Mouse (Mus musculus) retina, postnatal 1 day (tissue): Measurements from ENCODE around the gene Sorbs1.

Experiments
- DNase-seq: peaks from one replicate; pipeline ENCODE4 v3.0.0-alpha.2; 2012

The Sorbs1 gene

DNA sequence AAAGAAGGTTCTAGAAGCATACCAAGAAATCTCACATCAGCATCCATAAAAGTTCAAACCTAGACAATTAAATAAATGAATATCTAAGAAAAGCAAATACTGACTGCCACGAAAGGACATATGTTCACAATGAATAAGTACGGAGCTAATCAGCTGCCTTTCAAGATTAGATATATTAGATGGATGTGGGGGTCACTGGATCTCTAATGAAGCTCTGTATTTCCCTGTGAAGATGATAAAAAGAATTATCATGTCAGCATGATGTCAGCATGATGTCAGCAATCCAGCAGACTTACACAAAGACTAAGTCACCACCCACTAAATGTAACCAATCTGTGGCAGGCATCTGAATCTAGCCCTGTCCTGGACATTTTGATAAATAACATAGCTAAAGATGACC lies 77.8 kb downstream of the Sorbs1 start:
- DNase-seq = no peak

DNA sequence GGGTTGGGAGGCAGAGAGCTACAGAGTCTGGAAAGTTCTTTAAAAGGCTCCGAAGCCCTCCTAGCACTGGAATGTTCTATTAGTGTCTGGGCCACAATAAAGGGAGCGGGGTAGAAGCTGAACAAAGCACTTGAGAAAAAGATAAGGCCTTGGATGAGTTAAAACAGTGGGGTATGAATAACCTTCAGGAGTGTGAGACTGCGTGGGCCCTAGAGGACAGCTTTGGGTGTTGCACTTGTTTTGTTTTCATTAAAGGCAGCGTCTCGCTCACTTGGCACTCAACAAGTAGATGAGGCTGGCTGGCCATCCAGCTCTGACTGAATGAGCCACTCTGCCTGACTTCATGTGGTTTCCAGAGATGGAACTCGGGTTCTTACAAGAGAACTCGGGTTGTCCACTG lies 78.5 kb downstream of the Sorbs1 start:
- no peak for DNase-seq

DNA sequence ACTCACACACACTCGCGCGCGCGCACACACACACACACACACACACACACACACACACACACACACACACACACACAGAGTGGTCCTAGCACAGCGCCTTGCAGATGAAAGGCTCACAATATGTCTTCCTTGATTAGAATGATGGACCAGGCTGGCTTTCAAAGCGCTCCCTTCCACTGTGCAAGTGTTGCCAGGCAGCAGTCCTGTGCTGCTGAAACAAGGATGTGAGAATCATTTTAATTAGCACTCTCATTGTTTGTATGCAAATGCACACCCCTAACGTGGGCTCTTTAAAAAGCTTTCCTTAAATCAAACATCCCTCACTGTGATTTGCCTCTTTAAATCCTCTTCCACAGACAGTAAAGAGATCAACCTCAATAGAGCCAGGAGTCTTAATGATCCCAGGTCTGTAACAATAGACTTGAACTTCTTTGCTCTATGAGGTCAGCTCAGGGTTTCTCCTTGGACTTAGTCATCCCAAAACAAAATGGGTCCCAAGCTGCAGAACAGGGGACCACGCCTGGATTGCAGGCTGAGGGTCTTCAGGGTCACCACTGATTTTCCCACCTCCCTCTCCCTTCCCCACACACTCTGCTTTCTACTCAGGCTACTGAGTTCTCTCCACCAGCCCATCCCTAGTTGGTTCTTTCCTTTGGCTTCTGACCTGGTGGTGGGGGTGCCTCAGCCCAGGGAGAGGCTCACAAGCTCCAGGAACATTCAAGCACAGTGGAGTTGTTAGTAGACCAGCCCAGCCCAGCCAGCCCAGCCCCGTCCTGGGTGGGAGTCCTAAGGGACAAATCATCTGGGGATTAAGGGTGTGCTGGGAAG lies 79.3 kb downstream of the Sorbs1 start:
- peak; percentile 84 for DNase-seq

DNA sequence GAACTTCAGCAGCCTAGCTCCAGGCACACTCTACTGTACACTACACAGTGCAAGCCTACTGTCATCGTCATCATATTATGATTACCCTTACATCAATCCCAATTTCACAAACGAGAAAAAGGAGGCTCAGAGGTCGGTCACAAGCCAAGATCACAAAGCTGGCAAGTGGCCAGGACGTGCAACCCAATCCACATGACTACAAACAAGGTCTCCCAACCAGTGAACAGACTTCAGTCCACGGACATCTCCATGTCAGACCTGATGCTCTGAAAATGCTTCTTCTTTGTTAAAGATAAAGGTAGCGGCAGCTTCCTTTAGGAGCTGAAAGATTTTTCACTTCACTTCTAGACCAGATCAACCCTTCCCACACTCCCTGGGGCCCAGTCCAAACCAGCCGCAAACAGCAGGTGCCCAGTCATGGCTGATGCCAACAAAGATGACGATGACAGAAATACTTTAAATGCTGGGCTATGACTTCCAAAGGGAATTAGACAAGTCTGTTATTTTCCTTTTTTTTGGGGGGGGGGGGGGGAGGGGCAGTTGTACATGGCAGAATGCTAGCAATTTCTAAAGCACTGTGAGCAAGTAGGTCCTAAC lies 80.2 kb downstream of the Sorbs1 start:
- no peak for DNase-seq

DNA sequence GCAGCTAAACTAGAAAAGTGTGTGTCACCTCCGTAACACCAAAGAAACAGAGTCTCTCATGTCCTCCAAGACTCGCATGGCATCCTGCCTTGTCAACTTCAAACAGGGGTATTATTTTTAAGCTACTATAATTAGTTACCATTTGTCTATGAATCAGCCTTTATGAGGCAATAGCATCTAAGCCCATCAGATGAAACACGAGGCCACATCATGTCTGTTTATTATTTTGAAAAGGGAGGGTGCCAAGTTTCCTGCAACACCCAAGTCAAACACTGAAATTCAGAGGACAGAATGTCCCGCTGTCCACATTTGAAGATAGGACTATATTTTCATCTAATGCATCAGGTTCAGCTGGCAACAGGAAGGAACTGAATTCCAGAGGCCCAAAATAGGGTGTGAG lies 81.6 kb downstream of the Sorbs1 start:
- DNase-seq = no peak

DNA sequence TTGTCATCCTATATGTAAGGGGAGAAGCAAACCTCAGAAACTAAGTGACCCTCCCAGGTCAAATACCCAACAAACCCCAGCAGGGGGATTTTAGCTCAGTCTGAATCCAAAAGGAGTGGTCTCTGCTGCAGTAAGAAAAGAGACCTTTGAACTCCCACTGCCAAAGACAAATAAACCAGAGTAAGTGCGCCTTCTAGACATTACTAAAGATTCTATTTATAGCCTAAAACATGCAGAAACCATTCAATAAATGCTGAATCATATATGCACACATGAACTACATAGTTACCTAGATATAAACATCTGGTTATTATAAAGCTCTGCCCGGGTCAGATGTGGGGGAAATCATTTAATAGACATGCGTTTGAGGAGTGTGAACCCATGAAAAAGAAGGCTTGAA lies 84.0 kb downstream of the Sorbs1 start:
- no peak for DNase-seq

DNA sequence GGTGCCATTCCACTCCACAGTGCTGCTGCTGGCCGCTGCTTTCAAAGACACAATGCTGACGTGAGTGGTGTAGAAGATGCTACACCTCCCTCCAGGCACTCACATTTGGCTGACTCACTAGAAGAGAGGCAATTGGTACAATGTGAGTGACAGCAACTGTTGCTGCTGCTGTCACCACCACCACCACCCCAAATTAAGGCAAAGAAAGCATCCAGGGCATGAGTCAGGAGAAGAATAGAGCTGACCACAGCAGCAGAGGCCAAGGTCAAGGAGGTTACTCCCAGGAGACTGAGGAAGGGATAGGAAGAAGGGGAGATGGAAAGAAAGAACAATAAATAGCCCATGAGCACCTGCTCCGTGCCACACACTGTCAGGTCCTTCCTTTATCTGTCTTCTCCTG lies 84.4 kb downstream of the Sorbs1 start:
- no peak for DNase-seq

DNA sequence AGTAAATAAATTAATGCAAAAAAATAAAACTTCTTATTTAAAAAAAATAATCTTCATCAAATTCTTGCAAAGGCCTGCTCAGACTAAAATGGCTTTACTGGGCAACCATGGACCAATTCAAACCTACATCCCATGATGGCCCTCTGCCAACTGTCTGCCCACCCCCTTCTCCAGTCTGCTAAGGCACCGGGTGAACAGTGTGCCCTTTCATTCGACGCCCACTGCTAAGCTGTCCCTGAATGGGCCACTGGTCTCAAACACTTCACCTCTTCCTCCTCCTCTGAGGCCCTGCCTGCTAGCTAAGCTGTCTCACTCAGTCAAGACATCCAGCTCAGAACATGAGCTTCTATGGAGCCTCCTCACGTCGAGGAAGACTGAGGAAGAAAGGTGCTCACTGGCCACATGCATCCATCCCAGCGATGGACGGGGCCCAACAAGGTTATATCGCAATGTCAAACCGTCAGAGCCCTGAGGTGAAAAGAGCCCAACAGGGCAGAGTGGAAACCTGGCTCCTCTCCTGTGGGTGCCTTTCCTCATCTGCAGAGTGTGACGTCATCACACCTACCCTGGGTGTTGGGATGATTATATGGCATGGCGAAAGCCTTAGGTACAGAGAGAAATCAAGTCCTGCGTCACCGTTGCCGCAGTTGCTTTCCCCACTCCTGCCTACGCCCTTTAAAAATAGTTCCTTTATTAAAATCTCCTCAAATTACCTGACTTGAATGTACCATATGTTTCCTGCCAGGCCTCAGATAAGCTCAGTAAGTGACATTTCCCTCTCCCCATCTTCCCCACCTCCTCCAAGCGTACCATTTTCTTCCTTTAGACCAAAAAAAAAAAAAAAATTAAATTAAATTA lies 87.2 kb downstream of the Sorbs1 start:
- peak; percentile 42 for DNase-seq

DNA sequence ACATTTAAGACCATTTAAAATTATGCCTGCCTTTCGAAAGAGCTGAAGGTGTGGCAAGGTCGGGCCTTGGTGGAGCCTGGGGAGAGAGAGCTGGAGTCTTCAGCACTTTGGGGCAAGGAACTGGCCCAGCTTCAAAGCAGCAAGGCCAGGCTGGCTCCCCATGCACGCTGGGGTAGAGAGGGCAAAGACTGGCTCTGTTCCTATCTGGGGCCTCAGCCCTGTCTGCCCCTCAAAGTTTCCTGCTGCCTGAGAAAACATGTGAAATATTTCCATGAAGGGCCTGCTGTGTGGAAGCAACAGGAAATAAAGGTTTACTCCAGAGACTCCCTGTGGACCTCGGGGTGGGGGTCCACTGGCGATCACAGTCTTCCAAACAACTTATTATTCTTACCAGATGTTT lies 88.3 kb downstream of the Sorbs1 start:
- DNase-seq = no peak

DNA sequence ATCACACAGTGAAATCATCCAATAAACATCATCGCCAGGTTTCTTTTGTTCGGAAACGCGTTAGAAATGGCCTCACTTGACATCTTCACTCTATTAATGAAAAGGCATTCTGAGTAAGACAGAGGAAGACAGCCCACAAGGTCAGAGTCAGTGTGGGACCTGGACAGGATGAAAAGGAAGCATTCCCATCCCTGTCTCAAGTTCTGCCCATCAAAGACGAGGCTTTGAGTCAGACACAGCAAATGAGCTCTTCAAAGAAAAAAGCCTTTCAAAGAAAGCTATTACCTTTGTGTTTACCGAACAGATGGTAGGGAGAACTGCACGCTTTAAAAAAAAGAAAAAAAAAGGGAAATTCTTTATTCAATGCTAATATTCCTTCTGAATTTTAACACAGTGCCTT lies 92.5 kb downstream of the Sorbs1 start:
- DNase-seq = no peak

DNA sequence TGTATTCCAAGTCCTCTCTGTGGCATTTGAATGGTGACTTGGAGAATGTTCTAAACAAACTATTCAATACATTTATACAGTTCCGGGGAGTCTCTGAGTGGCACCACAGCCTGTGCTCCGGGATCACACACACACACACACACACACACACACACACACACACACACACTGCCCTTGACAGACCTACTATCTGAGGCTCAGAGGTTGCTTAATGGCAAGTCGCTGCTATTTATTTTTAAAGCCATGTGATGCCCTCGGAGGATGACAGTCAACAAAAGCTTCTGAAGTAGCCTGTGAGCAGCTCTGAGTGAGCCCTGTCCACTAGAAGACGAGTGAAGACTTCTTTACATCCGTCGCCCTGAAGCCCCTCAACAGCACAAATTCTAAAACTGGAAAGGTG lies 94.3 kb downstream of the Sorbs1 start:
- no peak for DNase-seq

DNA sequence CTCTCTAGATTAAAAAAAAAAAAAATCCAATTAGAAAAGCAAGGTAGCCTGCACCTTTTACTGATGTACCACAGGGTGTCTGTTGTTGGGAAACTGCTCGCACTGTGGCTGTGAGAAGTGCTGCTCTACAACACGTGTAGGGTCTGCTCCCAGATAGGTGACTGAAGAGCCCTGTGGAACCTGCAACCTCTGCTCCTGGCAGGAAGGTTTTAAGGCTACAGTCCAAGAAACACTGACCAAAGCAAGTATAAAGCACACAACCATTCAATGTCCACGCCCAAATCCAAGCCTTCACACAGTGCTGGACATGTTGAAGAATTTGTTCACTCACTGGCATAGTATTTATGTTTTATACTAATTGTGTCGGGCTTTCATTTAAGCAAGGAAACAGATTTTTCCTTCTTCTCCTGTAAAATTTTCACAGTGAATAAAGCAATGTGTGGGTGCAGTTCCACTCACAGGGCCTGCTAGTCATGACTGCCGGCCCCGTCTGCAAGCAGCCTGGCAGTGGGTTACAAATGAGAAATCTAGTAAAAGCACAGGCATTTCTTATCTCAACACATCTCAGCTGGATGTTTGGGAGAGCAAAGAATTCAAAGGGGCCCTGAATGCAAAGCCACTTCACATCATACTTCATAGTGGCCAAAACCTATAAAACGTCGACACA lies 96.3 kb downstream of the Sorbs1 start:
- no peak for DNase-seq

DNA sequence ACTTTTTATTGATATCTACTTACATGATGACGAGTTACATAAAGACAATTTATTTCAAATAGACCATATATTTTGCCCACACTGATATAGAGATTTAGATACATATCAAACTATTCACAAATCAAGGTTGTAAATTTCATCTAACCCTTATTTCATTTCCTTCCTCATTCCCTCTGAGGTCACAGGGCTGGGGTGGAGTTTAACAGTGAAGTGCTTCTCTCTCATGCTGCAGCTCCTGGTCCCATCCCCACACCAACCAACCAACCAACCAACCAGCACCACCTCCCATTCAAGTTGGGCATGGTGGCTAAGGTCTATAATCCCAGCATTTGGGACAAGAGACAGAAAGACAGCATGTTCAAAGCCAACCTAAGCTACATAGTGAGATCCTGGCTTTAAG lies 97.9 kb downstream of the Sorbs1 start:
- no peak for DNase-seq

DNA sequence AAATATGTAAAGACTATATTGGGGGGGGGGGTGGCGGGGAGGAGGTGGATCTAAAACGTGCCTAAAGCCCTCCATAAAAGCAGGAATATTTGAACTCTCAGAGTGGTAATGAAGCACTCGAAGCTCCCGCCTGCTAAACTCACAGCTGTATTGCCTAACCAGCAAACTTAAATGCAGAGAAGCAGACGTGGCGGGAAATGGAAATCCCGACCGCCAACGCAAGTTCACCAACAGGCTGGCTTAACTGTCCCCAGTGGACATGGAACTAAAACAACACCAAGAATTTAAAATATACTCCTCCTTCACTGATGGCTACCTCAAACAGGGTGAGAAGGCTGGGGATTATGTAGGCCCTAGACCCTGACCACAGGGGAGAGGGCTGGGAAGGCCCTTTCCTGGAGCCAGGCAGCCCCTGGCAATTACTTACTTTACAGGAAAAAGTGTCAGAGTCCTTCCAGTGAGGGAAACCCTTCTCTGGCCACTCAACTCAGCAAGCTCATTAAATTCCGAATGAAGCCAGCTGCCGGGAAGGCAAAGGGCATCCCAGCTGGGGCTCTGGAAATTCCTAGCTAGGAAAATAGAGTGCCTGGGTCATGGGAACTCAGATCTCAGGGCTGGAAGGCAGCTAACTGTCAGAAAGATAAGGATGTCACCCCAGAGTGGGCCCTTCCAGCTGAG lies 98.6 kb downstream of the Sorbs1 start:
- DNase-seq = peak; percentile 26

DNA sequence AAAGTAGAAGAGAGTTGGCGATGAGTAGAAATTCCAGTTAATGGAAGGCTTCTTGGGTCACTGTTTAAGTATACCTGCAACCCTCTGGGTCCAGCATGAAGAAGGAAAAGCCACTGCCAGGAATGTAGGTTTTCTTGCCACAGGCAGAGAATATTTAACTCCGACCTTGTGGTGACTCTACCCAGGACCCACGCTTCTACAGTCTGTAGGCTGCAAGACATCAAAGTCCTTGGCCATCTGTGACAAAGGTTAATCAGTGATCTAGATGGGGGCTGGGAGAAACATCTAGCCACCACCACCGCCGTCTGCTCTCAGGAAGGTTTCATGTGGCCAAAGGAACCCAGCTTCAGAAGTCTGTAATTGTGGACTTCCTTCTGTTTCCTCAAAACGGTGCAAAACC lies 99.2 kb downstream of the Sorbs1 start:
- DNase-seq = no peak

DNA sequence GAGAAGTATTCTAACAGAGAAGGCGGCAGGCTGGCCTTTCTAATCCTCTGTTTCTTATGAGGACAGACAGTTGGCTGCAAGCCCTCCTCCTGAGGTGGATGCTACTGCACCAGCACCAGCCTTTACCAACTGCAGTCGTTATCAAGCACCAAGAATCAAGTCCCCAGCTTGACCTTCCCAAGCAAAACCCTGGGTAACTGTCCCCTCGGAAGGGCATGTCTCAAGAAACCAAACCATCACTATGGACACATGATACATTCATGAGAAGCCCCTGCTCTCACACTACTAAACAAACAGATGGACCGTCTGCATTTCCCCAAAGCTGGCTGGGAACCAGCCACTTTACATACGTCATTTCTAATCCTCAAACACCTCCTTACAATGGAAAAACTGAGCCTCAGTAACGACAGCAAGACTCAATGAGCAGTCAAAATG lies 102.2 kb downstream of the Sorbs1 start:
- DNase-seq = peak; percentile 32

DNA sequence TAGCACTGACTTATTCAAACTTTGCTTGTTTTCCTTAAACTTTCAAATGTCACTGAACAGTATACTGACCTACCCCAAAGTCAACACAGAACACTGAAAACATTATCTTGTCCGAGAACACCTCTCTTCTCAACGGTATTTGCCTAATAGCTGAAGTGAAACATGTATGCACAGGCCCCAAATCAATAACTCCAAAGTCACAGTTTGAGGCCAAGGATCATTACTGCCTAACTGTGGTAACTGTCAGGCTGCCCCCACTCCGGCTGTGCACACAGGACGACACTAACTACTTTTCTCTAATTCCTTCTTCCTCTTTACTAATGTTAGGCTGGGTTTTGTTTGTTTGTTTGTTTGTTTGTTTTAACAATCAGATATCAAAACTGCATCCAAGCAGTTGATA lies 103.1 kb downstream of the Sorbs1 start:
- no peak for DNase-seq

DNA sequence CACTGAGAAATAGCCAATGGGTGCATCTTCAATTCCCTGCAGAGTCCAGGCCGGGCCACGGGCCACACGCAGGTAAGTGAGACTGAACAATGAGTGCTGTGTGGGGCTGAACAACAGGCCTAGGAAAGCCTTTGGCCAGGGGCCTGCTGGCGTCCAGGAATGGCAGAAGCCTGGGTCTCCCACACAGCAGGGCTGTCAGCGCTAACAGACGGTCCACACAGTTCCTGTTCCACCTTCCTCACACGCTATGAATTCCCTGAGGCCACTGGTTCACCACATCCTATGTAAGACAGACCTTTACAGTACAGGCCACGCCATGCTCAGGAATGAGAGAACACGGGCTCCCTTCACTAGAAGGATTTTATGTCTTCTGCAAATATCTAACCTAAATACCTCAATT lies 103.5 kb downstream of the Sorbs1 start:
- DNase-seq = no peak

DNA sequence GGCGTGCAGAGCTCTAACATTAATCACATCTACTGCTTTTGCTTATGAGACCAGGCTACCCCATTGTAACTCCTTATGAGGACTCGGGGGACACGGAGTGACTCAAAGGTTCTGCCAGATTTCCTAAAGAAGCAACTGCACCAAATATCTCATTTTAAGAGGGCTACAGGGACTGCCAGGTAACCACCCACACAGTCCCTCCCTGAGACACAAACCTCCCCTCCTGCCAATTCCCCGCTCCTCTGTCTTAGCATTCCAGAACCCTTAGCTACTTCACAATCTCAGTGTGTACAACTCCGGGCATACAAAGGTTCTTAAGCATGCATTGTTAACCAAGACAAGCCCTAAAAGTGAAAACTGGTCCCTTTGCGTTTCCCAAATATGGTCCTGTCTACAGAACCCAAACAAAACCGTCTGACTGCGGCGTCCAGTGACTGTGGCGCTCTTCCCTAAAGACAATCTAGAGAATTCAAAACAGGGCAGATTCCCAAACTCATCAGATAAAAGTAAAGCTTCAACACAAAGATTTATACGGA lies 104.0 kb downstream of the Sorbs1 start:
- DNase-seq = no peak

DNA sequence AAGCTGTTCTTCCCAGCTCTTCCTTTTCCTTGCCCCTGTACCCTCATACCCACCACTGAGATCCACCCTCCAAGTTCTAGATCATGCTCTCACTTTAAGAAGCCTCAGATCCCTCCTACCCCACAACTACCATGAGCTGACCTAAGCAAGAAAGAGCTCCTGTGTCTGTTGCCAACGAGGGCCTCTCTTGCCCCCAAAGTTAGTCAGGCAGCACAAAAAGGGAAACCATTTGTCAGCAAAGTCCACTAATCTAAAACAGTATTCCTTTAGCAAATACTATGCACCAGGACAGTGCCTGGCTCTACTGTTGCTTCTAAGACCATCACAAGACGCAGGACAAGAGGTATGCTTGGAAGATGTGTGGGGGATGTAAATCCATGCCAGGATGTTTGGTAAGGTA lies 106.4 kb downstream of the Sorbs1 start:
- no peak for DNase-seq

DNA sequence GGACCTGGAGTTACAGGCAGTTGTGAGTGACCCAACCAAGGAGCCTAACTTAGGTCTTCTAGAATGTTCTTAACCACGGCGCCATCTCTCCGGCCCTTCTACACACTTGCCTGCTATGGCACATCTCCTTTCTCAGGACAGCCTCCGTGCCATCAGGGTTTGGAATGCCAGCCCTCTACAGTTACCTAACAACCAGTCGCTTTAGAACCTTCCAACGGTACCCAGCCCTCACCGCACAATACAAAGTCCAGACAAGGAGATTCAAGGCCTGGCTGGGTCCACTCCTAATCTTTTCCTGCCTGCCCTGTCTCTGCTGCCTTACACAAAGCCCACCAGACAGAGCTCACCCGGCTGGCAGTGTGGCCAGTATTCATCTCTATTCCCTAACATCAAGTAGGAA lies 106.9 kb downstream of the Sorbs1 start:
- no peak for DNase-seq

DNA sequence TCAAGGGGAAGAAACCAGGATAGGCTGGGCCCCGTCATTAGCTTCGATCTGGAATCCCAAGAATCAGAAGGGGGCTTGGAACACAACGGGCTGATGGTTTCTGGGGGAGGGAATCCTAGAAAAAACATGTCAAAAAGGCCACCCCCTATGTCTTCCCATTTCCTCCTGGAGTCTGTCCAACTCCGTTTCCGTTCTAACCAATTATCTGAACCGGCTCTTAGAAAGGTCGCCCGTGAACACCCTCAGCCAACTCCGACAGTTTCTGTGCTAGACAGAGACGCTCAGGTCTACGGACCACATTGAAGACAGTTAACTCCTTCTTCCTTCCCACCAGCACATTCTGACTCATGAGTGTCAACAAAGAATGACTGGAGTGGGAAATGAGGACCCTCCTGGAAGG lies 107.8 kb downstream of the Sorbs1 start:
- DNase-seq = no peak
